Mouse (Mus musculus) bone marrow macrophage, adult 2 months (primary cell): ENCODE results near the gene CN725425.

Source experiments
- CTCF ChIP-seq: IDR thresholded peaks from 2 replicates; pipeline ENCODE4 v1.5.1; 2012; ENCODE audit warnings: low read depth, mild to moderate bottlenecking, low read length, moderate library complexity
- POLR2A ChIP-seq: IDR thresholded peaks from 2 replicates; pipeline ENCODE4 v1.6.1; 2012; ENCODE audit warnings: mild to moderate bottlenecking, low read depth, low read length, borderline replicate concordance

GRCm38 (mm10) chr15:91301366-91301765 is 102.1 kb downstream of the CN725425 start:
- TF ChIP-seq CTCF: no peak
- no peak for TF ChIP-seq POLR2A
